Mouse (Mus musculus): ENCODE results near the gene Upk3bl. TPM values are rescaled to one million over a fixed set of nuclear protein-coding genes. Genes with fewer than 3 reads are reported as not detected.

Gene Upk3bl
- polyA plus RNA-seq (2011; ENCODE audit: insufficient read length, low read depth, missing spikeins): not detected in 2 replicates

DNA sequence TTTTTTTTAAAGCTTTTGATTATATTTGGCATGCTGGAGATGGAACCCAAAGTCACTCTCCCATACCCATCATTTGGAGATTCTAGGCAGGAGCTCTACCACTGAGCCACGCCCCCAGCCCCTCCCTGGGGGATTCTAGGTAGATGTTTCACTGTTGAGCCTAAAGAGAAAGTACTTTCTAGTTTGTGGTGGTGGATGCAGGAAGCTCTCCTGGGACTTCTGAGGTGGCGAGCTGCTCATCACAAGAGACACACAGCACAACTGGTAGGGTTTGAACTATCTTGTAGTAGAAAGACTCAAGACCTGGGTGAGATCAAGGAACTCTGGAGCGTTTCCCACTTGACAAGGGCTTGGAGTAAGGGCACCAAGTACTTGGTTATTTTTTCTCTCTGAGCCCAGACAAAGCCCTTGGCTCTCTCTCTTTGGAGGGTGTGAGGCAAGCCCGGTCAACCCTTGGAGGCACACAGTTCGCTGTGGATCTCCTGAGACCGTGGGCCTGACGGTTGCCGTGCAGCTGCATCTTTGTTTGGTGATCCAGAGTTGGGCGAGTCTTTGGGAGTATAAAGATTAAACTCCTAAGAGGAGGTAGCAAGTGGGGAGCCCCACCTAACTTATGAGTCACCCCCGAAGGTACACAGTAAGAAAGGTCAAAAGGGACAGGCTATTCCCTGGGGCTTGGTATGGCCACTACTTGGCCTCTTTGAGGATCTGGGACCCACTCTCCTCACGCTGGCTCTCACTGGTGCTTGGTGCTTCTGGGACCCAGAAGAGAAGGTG is at the start of gene Upk3bl:
Gene Upk3bl, plus strand, starts transcription at position 192 of the 777 bp plus-strand sequence.
- Histone ChIP-seq H3K4me3 (ENCODE audit: insufficient read depth, low read length) (no peak within 1 kb of the TSS), H3K27ac (ENCODE audit: insufficient read depth, low read length) (peak within 1 kb of the TSS; percentile 41; the same call in 1 of the 2 replicates), H3K4me1 (ENCODE audit: control insufficient read depth, insufficient read depth, low read length) (peaks cover 9% of the 10 kb centered on the region; the same call in 1 of the 2 replicates)
- TF ChIP-seq CTCF (IDR thresholded peaks at IDR 0.05; ENCODE audit: borderline replicate concordance, insufficient read depth, low read length) (no peak), POLR2A (IDR thresholded peaks at IDR 0.05; ENCODE audit: low read depth, low read length) (no peak)

DNA sequence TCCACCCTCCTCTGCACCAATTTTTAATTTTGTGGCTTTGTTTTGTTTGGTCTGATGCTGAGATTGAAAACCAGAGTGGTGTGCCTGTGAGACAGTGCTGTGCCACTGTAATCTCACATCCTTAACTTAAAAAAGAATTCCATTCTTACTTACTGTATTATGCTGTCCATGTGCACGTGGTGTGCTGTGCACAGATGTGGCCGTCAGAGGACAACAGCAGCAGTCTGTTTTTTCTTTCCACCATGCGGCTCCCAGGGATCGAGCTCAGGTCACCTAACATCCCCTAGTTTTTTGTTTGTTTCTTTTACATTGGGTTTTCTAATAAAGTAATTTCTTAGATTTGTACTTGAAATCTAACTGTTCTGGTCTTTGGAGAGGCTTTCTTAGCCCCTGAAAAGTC is 49.8 kb upstream of the Upk3bl start:
- Histone ChIP-seq H3K27ac (ENCODE audit: insufficient read depth, low read length) (no peak overlapping the region), H3K4me3 (ENCODE audit: insufficient read depth, low read length) (no peak overlapping the region)
- no peak for TF ChIP-seq CTCF (IDR thresholded peaks at IDR 0.05; ENCODE audit: borderline replicate concordance, insufficient read depth, low read length)

DNA sequence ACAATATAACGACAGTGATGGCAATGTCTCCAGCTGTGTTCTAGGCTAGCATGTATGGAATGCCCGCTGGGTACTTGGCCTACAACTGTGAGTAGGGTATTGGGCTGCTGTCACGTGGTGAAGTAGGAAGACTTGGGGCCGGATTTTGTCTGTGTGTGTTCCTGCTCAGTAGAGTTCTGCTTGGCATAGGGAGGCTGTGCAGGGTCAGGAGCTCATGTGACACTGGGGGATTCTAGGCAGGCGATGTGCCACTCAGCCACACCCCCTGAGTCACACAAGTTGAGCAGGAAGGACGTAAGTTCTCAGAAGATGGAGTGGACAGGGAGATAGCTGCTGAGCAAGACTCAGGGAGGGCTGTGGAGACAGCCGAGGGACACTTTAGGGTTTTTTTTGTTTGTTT is 46.5 kb upstream of the Upk3bl start:
- Histone ChIP-seq H3K4me1 (ENCODE audit: control insufficient read depth, insufficient read depth, low read length) (no peaks in the 10 kb centered on the region), H3K27ac (ENCODE audit: insufficient read depth, low read length) (no peak overlapping the region), H3K4me3 (ENCODE audit: insufficient read depth, low read length) (no peak overlapping the region)
- TF ChIP-seq POLR2A (IDR thresholded peaks at IDR 0.05; ENCODE audit: low read depth, low read length): no peak
- no peak for TF ChIP-seq CTCF (IDR thresholded peaks at IDR 0.05; ENCODE audit: borderline replicate concordance, insufficient read depth, low read length)

More for the DNA sequence above, 49.8 kb upstream of the Upk3bl start:
- H3K4me1 ChIP-seq (ENCODE audit: control insufficient read depth, insufficient read depth, low read length): no peaks in the 10 kb centered on the region

DNA sequence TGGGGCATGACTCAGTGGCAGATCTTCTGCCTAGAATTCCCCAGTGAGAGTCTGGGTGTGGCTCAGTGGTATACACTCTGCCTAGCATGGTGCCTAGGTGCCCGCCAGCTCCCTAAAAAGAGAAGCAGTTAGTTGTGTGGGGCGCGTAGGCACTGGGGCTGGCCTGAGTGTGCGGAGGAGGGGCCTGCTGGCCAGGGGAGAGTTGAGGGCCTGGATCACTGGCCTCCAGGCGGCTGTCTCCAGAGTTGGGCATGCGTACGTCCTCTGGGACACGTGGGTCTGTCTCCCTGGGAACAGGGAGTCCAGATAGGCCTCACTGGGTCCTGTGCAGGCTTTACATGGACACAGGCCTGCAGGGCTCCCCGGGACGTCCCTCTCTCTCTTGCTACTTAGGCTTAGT is 39.4 kb upstream of the Upk3bl start:
- no peak overlapping the region for H3K27ac ChIP-seq (ENCODE audit: insufficient read depth, low read length)
- H3K4me1 ChIP-seq (ENCODE audit: control insufficient read depth, insufficient read depth, low read length): peaks cover 13% of the 10 kb centered on the region
- H3K4me3 ChIP-seq (ENCODE audit: insufficient read depth, low read length): no peak overlapping the region
- TF ChIP-seq CTCF (IDR thresholded peaks at IDR 0.05; ENCODE audit: borderline replicate concordance, insufficient read depth, low read length) (no peak), POLR2A (IDR thresholded peaks at IDR 0.05; ENCODE audit: low read depth, low read length) (no peak)

DNA sequence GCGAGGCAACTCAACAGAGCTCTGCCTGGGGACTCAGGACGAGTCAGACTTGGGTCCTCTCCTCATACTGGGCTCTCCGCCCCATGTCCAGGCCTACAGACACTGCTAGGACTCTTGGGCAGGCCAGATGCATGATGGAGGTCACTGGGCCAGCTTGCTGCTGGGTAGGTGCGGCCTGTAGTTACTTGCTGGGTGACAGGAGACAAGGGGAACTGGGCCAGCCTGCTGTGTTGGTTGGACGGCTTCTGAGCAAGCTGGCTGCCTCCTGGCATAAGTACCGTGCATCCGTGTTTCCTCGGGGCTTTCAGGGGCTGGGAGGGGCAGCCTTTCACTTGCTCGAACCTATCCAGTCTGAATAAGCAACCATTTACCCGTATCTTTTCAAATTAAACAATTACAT is 38.7 kb upstream of the Upk3bl start:
- H3K4me3 ChIP-seq (ENCODE audit: insufficient read depth, low read length): no peak overlapping the region
- peaks cover 14% of the 10 kb centered on the region for H3K4me1 ChIP-seq (ENCODE audit: control insufficient read depth, insufficient read depth, low read length)
- TF ChIP-seq CTCF (IDR thresholded peaks at IDR 0.05; ENCODE audit: borderline replicate concordance, insufficient read depth, low read length): no peak
- TF ChIP-seq POLR2A (IDR thresholded peaks at IDR 0.05; ENCODE audit: low read depth, low read length): no peak
- H3K27ac ChIP-seq (ENCODE audit: insufficient read depth, low read length): no peak overlapping the region

DNA sequence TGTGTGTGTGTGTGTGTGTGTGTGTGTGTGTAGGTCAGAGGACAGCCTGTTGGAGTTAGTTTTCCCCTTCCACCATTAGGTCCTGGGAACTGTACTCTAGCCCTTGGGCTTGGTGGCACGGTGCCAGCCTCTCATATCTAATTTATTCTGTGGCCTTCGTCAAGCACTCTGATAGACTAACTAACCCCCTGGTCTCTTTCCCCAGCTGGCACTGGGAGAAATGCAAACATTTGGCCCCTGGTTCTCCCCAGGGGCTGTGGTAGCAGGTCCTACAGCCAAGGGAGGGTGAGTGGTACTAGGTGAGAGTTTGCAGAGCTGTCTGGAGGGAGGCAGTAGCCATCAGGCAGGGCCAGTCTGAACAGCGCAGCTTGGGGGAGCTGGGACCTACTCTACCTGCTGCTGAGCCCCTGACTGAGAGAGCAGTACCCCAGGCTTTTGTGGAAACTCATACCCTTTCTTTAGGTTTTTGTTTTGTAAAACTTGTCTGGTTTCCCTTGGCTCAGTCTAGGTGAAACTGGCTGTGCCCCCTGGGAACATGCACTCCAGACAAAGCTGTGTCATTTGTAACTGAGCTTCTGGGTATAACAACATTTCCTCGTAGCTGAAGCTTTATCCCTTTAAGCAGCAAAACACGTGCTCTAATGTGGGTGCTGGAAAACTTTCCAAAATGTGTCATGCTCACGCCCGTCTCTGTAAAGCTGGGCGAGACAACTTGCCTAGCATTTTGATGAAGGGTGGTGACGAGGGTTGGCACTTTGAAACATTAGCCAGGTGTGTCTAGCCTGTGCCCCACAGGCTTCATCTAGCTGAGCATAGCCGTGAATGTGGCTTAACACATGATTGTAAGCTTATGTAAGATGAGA is 38.0 kb upstream of the Upk3bl start:
- peaks cover 14% of the 10 kb centered on the region for H3K4me1 ChIP-seq (ENCODE audit: control insufficient read depth, insufficient read depth, low read length)
- no peak overlapping the region for H3K4me3 ChIP-seq (ENCODE audit: insufficient read depth, low read length)
- 0 out of 2 replicates have a peak overlapping the region, but pooled peaks have one; percentile 11 for H3K27ac ChIP-seq (ENCODE audit: insufficient read depth, low read length)
- TF ChIP-seq CTCF (IDR thresholded peaks at IDR 0.05; ENCODE audit: borderline replicate concordance, insufficient read depth, low read length) (no peak), POLR2A (IDR thresholded peaks at IDR 0.05; ENCODE audit: low read depth, low read length) (no peak)

DNA sequence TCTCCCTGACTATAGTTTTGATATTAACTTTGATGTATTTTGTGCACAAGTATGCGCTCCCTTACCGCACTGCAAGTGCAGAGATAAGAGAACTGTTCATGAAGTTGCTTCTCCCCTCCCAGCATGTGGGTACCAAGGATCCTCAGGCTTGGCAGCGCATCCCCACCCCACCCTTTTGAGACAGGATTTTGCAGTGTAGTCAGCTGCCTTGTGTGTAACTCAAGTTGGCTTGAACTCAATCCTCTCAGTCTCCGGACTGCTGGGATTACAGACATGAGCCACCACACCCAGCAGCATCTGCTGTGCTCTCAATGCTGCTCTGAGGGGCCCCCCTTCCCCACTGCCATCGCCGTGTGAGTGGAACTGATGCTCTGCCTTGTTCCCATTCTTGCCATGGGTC is 37.0 kb upstream of the Upk3bl start:
- Histone ChIP-seq H3K4me1 (ENCODE audit: control insufficient read depth, insufficient read depth, low read length) (peaks cover 14% of the 10 kb centered on the region), H3K27ac (ENCODE audit: insufficient read depth, low read length) (no peak overlapping the region), H3K4me3 (ENCODE audit: insufficient read depth, low read length) (no peak overlapping the region)
- TF ChIP-seq CTCF (IDR thresholded peaks at IDR 0.05; ENCODE audit: borderline replicate concordance, insufficient read depth, low read length) (no peak), POLR2A (IDR thresholded peaks at IDR 0.05; ENCODE audit: low read depth, low read length) (no peak)

DNA sequence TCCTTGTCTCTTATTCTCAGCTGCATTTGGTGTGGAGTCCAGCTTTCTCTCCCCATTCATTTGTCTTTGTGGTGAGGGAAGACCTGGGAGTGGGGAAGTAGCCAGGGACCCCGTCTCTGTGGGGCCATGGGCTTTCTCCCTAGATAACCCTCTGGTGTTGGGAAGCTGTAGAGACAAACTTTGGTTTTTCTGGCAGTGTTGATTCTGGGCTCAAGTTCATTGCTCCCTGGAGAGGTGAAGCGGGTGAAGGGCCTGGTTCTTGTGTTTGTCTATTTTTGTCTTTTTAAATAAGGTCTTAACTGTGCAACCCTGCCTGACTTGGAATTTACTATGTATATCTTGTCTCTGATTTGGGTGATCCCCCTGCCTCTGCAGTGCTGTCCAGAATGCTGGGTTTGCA is 35.6 kb upstream of the Upk3bl start:
- peaks cover 14% of the 10 kb centered on the region for H3K4me1 ChIP-seq (ENCODE audit: control insufficient read depth, insufficient read depth, low read length)
- no peak overlapping the region for H3K27ac ChIP-seq (ENCODE audit: insufficient read depth, low read length)
- no peak for TF ChIP-seq CTCF (IDR thresholded peaks at IDR 0.05; ENCODE audit: borderline replicate concordance, insufficient read depth, low read length)
- TF ChIP-seq POLR2A (IDR thresholded peaks at IDR 0.05; ENCODE audit: low read depth, low read length): no peak
- H3K4me3 ChIP-seq (ENCODE audit: insufficient read depth, low read length): no peak overlapping the region

DNA sequence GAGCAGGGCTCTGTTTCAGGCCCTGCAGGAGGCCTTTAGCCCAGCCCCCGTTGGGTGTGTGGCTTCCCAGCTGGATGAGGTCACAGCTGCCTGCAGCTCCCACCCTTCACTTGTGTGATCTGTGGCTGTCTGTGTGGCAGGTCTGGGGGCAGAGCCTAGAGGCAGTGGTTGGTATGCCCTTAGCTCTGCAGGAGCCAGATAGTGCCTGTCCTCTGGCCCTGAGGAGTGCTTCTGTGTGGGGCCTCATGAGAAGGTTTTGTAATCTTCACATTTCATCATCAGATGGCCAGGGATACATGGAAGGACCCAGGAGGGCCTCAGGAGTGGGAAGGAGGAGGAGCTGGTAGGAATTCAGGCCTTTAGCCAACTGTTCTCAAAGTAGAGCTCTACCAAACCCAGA is 34.4 kb upstream of the Upk3bl start:
- no peak overlapping the region for H3K27ac ChIP-seq (ENCODE audit: insufficient read depth, low read length)
- TF ChIP-seq CTCF (IDR thresholded peaks at IDR 0.05; ENCODE audit: borderline replicate concordance, insufficient read depth, low read length) (no peak), POLR2A (IDR thresholded peaks at IDR 0.05; ENCODE audit: low read depth, low read length) (no peak)
- peaks cover 11% of the 10 kb centered on the region for H3K4me1 ChIP-seq (ENCODE audit: control insufficient read depth, insufficient read depth, low read length)
- no peak overlapping the region for H3K4me3 ChIP-seq (ENCODE audit: insufficient read depth, low read length)

DNA sequence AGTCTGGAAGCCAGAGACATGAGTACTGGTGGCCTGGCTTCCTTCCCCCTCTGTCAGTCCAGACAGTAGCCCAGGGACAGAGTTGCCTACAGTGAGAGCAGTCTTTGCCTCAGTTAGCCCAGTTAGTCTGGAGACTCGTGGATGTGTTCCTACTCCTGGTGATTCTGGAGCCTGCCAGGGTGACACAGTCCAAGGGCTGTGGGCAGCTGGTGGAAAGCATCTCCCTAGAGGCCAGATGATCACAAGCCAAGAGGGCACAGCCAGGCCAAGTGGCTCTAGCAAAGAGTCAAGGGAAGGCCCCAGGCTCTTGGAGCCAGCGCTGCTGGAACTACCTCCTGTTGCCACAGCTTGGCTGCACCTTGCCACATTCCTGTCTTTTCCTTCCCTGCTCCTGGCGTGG is 28.6 kb upstream of the Upk3bl start:
- Histone ChIP-seq H3K4me3 (ENCODE audit: insufficient read depth, low read length) (no peak overlapping the region), H3K4me1 (ENCODE audit: control insufficient read depth, insufficient read depth, low read length) (no peaks in the 10 kb centered on the region), H3K27ac (ENCODE audit: insufficient read depth, low read length) (no peak overlapping the region)
- no peak for TF ChIP-seq POLR2A (IDR thresholded peaks at IDR 0.05; ENCODE audit: low read depth, low read length)
- TF ChIP-seq CTCF (IDR thresholded peaks at IDR 0.05; ENCODE audit: borderline replicate concordance, insufficient read depth, low read length): no peak

Measured in embryonic fibroblast, embryonic 13.5 days (primary cell).